In the genomic region with DNA sequence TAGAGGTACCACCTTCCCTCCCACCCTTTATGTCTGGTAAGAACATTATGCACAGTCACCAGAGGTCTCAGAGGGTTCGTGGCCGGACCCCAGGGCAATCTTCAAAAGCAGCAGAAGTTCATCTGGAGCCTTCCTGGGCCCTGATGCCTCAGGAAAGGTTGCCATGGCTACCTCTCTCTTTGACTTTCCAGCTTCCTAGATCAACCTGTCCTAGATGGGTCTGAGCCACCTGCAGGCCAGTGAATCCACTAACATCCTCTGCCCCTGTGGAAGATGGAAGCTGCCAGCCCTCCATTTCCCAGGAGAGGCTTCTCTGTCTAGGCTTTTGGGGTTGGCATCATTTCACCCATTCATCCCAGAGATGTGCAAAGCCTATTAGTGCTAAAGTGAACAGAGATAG, we compare ENCODE assay signal across 23 mouse cellular contexts.
DNase-seq lines count a peak whose midpoint lies in the region; ATAC-seq lines count a peak whose summit lies in the region.
"Had no signal": no experiment of that assay in that cellular context is flagged by ENCODE, and none has a peak within 500 bp of the region (broad histone marks: within the 10 kb centered on the region; RNA-seq: fewer than 3 reads in every experiment).

No protein-coding gene starts in this region.

- no peak overlapping the region for H3K4me3 ChIP-seq in kidney, embryonic 14.5 days (ENCODE audit: low read length)
- H3K4me3 ChIP-seq in midbrain, embryonic 15.5 days: no peak overlapping the region
- H3K4me3 ChIP-seq: forebrain, embryonic 10.5 days; heart, adult 2 months; left cerebral cortex, adult 2 months; myocyte; neural tube, embryonic 13.5 days had no signal

- no peaks in the 10 kb centered on the region for H3K27me3 ChIP-seq in kidney, embryonic 14.5 days (ENCODE audit: control insufficient read depth, insufficient read depth, low read length)
- H3K27me3 ChIP-seq in midbrain, embryonic 15.5 days (replicated peaks): no peaks in the 10 kb centered on the region
- H3K27me3 ChIP-seq: neural tube, embryonic 13.5 days had no signal

- H3K36me3 ChIP-seq in kidney, embryonic 14.5 days (ENCODE audit: control insufficient read depth, insufficient read depth, low read length): no peaks in the 10 kb centered on the region
- H3K36me3 ChIP-seq in midbrain, embryonic 15.5 days (replicated peaks): no peaks in the 10 kb centered on the region
- H3K36me3 ChIP-seq: forebrain, embryonic 10.5 days; neural tube, embryonic 13.5 days had no signal

- H3K4me2 ChIP-seq in kidney, embryonic 14.5 days (replicated peaks; ENCODE audit: low read depth, low read length): no peak overlapping the region
- H3K4me2 ChIP-seq in midbrain, embryonic 15.5 days: no peak overlapping the region
- H3K4me2 ChIP-seq: neural tube, embryonic 13.5 days had no signal

- no peak overlapping the region for H3K27ac ChIP-seq in kidney, embryonic 14.5 days (ENCODE audit: low read depth, low read length)
- peak overlapping the region; percentile 22; the same call in 1 of the 2 replicates for H3K27ac ChIP-seq in midbrain, embryonic 15.5 days
- H3K27ac ChIP-seq: forebrain, embryonic 10.5 days; heart, adult 2 months; kidney, postnatal 0 days; left cerebral cortex, adult 2 months; macrophage; neural tube, embryonic 13.5 days had no signal

- H3K4me1 ChIP-seq in kidney, embryonic 14.5 days (ENCODE audit: control insufficient read depth, insufficient read depth, low read length): peaks cover 11% of the 10 kb centered on the region; the same call in 1 of the 2 replicates
- H3K4me1 ChIP-seq in midbrain, embryonic 15.5 days: peaks cover 18% of the 10 kb centered on the region

- WGBS in kidney, embryonic 14.5 days: 59% methylated on average over 2 of the region's 2 CpGs
- WGBS in midbrain, embryonic 15.5 days: 80% methylated on average over 2 of the region's 2 CpGs

- H3K9ac ChIP-seq in kidney, embryonic 14.5 days (ENCODE audit: low read depth, low read length): no peak overlapping the region
- no peak overlapping the region for H3K9ac ChIP-seq in midbrain, embryonic 15.5 days
- H3K9ac ChIP-seq: neural tube, embryonic 13.5 days had no signal

- H3K9me3 ChIP-seq in kidney, embryonic 14.5 days (ENCODE audit: control insufficient read depth, low read length): no peaks in the 10 kb centered on the region
- no peaks in the 10 kb centered on the region for H3K9me3 ChIP-seq in midbrain, embryonic 15.5 days
- H3K9me3 ChIP-seq: forebrain, embryonic 10.5 days; neural tube, embryonic 13.5 days had no signal

- peak; percentile 18 for DNase-seq in cerebellum, adult 9-10 months
- no peak for DNase-seq in cerebellum, adult 11 months
- DNase-seq in kidney, postnatal 36 days: no peak
- peak; percentile 13 for DNase-seq in ES-CJ7 (ENCODE audit: low read depth, low spot score)
- DNase-seq in lung, postnatal 4 days: no peak
- DNase-seq: adrenal gland, adult 2 months; cerebellum, postnatal 10 days; gastrocnemius, postnatal 36 days; heart, adult 2 months; right cerebral cortex, adult 18-20 months; right cerebral cortex, postnatal 4 days; thymus, adult 18-20 months; thymus, postnatal 4 days had no signal

- peak; percentile 5; the same call in 1 of the 2 replicates for ATAC-seq in kidney, embryonic 14.5 days (ENCODE audit: low FRiP score, low TSS enrichment)
- ATAC-seq in midbrain, embryonic 15.5 days (replicated peaks): peak; percentile 51; the same call in 1 of the 2 replicates
- ATAC-seq: CD4-positive, CD25-positive, alpha-beta regulatory T cell, adult 4 months; intestine, postnatal 0 days had no signal

Comparison
In these comparisons a context has a peak if more than half of its experiments do, and no peak if none do; other contexts are left out.
1. DNase-seq: peak in cerebellum, adult 9-10 months (single experiment) and ES-CJ7 (single experiment); none in cerebellum, adult 11 months (single experiment), kidney, postnatal 36 days (0 of 2) and lung, postnatal 4 days (0 of 2).